Mouse (Mus musculus) forebrain, embryonic 10.5 days (tissue): Measurements from ENCODE around the gene Tagap. TPM values are rescaled to one million over a fixed set of nuclear protein-coding genes. Genes with fewer than 3 reads are reported as not detected.

Experiments
- DNase-seq: peaks from one replicate; pipeline ENCODE4 v3.0.0-alpha.2; 2017; ENCODE audit warnings: low spot score; ENCODE audit errors: extremely low spot score
- H3K27ac ChIP-seq: fragments of 300-500 bp; sonication (generic); 2 replicates; pipeline ENCODE4 v1.5.1; 2016; ENCODE audit warnings: mild to moderate bottlenecking
- H3K27me3 ChIP-seq: fragments of 300-500 bp; sonication (generic); 2 replicates; pipeline ENCODE4 v1.6.1; 2016; ENCODE audit warnings: mild to moderate bottlenecking; ENCODE audit not compliant: poor library complexity, severe bottlenecking
- H3K36me3 ChIP-seq: fragments of 300-500 bp; sonication (generic); replicated peaks from 2 replicates; pipeline ENCODE4 v1.6.1; 2016; ENCODE audit warnings: mild to moderate bottlenecking, moderate library complexity
- H3K4me1 ChIP-seq: fragments of 300-500 bp; sonication (generic); 2 replicates; pipeline ENCODE4 v1.6.1; 2016
- H3K4me3 ChIP-seq: fragments of 300-500 bp; sonication (generic); 2 replicates; pipeline ENCODE4 v1.5.1; 2016; ENCODE audit warnings: mild to moderate bottlenecking, moderate library complexity
- H3K9me3 ChIP-seq: fragments of 300-500 bp; sonication (generic); 2 replicates; pipeline ENCODE4 v1.6.1; 2016; ENCODE audit warnings: mild to moderate bottlenecking, moderate library complexity
- WGBS: fragments of 180-500 bp; shearing (Covaris S2); methylation state at CpG from one replicate; pipeline ENCODE4 v1.1.7; 2016; 5-methylcytosine and 5-hydroxymethylcytosine counted together
- polyA plus RNA-seq: library from polyadenylated mRNA; unstranded; fragments of >200 nt; fragmentation: Nextera tagmentation; extraction: Ambion mirVana; gene quantifications from 2 replicates; pipeline ENCODE4 v1.2.1, GENCODE M21; 2016

Tagap gene
- polyA plus RNA-seq, 1 experiment from 2014 or later = 0.29 TPM

DNA sequence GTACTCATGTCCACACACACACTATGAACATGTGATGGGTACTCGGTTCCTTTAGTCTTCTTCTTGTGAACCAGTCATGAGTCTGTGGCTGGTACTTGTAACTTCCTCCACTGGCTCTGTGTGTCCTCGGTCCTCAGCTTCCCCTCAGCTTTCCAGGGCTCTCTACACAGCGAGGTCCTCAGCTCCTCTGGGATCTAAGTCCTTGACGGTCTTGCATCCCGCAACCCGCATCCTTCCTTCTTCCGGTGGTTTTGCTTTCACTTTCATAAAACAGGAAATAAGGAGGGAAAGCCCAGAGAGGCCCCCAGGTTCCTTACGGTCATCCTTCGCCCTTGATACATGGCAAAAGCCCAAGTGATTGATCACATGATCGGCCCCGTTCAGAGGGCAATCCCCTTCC is 28.7 kb upstream of the Tagap start:
- Histone ChIP-seq H3K9me3 (no peaks in the 10 kb centered on the region), H3K4me1 (no peaks in the 10 kb centered on the region), H3K27me3 (no peaks in the 10 kb centered on the region), H3K4me3 (no peak overlapping the region), H3K36me3 (no peaks in the 10 kb centered on the region), H3K27ac (no peak overlapping the region)
- DNase-seq = no peak
- WGBS = 91% methylated on average over 11 of the region's 11 CpGs

GRCm38 (mm10) chr17:7897756-7898155 is 28.0 kb upstream of the Tagap start:
- Histone ChIP-seq H3K4me3 (no peak overlapping the region), H3K27me3 (no peaks in the 10 kb centered on the region), H3K27ac (no peak overlapping the region), H3K9me3 (no peaks in the 10 kb centered on the region), H3K4me1 (no peaks in the 10 kb centered on the region), H3K36me3 (no peaks in the 10 kb centered on the region)
- no peak for DNase-seq
- 82% methylated on average over 4 of the region's 4 CpGs for WGBS

- H3K27me3 ChIP-seq = no peaks in the 10 kb centered on the region
- 87% methylated on average over 6 of the region's 6 CpGs for WGBS
- no peak for DNase-seq
- no peaks in the 10 kb centered on the region for H3K9me3 ChIP-seq
- H3K4me1 ChIP-seq = no peaks in the 10 kb centered on the region
- no peaks in the 10 kb centered on the region for H3K36me3 ChIP-seq
- no peak overlapping the region for H3K4me3 ChIP-seq
- H3K27ac ChIP-seq = no peak overlapping the region
Observed at GRCm38 (mm10) chr17:7899233-7899632, 26.6 kb upstream of the Tagap start.

GRCm38 (mm10) chr17:7899961-7900360 is 25.8 kb upstream of the Tagap start:
- Histone ChIP-seq H3K36me3 (no peaks in the 10 kb centered on the region), H3K4me3 (no peak overlapping the region), H3K4me1 (no peaks in the 10 kb centered on the region), H3K27me3 (no peaks in the 10 kb centered on the region), H3K27ac (no peak overlapping the region), H3K9me3 (no peaks in the 10 kb centered on the region)
- WGBS = 91% methylated on average over 4 of the region's 4 CpGs
- no peak for DNase-seq

GRCm38 (mm10) chr17:7901536-7901935 is 24.3 kb upstream of the Tagap start:
- Histone ChIP-seq H3K36me3 (no peaks in the 10 kb centered on the region), H3K27me3 (no peaks in the 10 kb centered on the region), H3K4me3 (no peak overlapping the region), H3K4me1 (no peaks in the 10 kb centered on the region), H3K27ac (no peak overlapping the region), H3K9me3 (no peaks in the 10 kb centered on the region)
- 88% methylated on average over 2 of the region's 2 CpGs for WGBS
- no peak for DNase-seq

- DNase-seq = no peak
- 90% methylated on average over 3 of the region's 3 CpGs for WGBS
- Histone ChIP-seq H3K27ac (no peak overlapping the region), H3K36me3 (no peaks in the 10 kb centered on the region), H3K27me3 (no peaks in the 10 kb centered on the region), H3K4me1 (no peaks in the 10 kb centered on the region), H3K9me3 (no peaks in the 10 kb centered on the region), H3K4me3 (no peak overlapping the region)
Observed at GRCm38 (mm10) chr17:7902362-7902761, 23.4 kb upstream of the Tagap start.

GRCm38 (mm10) chr17:7904992-7905391 is 20.8 kb upstream of the Tagap start:
- Histone ChIP-seq H3K27me3 (no peaks in the 10 kb centered on the region), H3K4me3 (no peak overlapping the region), H3K9me3 (peaks cover 3% of the 10 kb centered on the region; the same call in 1 of the 2 replicates), H3K4me1 (no peaks in the 10 kb centered on the region), H3K27ac (no peak overlapping the region), H3K36me3 (no peaks in the 10 kb centered on the region)
- DNase-seq = no peak
- WGBS = 32% methylated on average over 2 of the region's 2 CpGs

GRCm38 (mm10) chr17:7905936-7906685 is 19.7 kb upstream of the Tagap start:
- DNase-seq = no peak
- peaks cover 8% of the 10 kb centered on the region for H3K9me3 ChIP-seq
- H3K4me1 ChIP-seq = no peaks in the 10 kb centered on the region
- H3K4me3 ChIP-seq = no peak overlapping the region
- H3K27ac ChIP-seq = no peak overlapping the region
- WGBS = 50% methylated on average over 4 of the region's 4 CpGs
- no peaks in the 10 kb centered on the region for H3K36me3 ChIP-seq
- no peaks in the 10 kb centered on the region for H3K27me3 ChIP-seq

DNA sequence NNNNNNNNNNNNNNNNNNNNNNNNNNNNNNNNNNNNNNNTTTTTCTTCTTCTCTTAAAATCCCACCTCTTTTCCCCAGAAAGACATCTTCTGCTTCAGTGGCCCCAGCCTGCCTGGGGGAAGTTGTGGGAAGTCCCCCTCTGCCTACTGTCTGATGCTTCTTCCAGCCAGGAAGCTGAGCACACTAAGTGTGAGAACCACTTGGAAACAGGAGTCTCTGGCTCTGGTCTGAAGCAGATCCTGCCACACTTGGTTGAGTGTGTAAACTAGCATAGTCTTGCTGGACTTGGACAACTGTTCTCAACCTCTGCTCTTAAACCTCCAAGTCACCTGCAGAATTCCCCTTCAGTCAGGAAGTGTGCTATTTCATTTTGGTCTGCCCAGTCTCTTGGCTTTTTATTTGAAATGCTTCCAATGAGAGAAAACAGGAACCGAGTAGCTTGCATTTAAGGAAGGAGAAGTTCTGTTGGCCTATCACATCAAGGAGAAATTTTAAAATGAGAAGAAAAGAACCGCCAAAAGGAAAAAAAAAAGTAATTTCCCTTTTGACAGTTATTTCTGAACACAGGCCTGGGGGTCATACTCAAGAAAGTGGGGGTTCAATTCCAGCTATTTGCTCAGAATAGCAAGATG is 11.1 kb upstream of the Tagap start:
- no peak overlapping the region for H3K4me3 ChIP-seq
- WGBS = 87% methylated on average over 2 of the region's 2 CpGs
- no peak overlapping the region for H3K27ac ChIP-seq
- no peak for DNase-seq
- H3K9me3 ChIP-seq = peaks cover 14% of the 10 kb centered on the region
- H3K4me1 ChIP-seq = no peaks in the 10 kb centered on the region
- H3K36me3 ChIP-seq = no peaks in the 10 kb centered on the region
- H3K27me3 ChIP-seq = no peaks in the 10 kb centered on the region

GRCm38 (mm10) chr17:7915791-7916190 is 10.0 kb upstream of the Tagap start:
- peaks cover 10% of the 10 kb centered on the region for H3K9me3 ChIP-seq
- no peak overlapping the region for H3K4me3 ChIP-seq
- WGBS = 83% methylated on average over 9 of the region's 9 CpGs
- no peak overlapping the region for H3K27ac ChIP-seq
- H3K4me1 ChIP-seq = no peaks in the 10 kb centered on the region
- no peak for DNase-seq
- no peaks in the 10 kb centered on the region for H3K36me3 ChIP-seq
- no peaks in the 10 kb centered on the region for H3K27me3 ChIP-seq

- H3K4me1 ChIP-seq = no peaks in the 10 kb centered on the region
- no peak for DNase-seq
- H3K9me3 ChIP-seq = peaks cover 3% of the 10 kb centered on the region; the same call in 1 of the 2 replicates
- H3K27ac ChIP-seq = no peak overlapping the region
- no peak overlapping the region for H3K4me3 ChIP-seq
- H3K27me3 ChIP-seq = no peaks in the 10 kb centered on the region
- H3K36me3 ChIP-seq = no peaks in the 10 kb centered on the region
- WGBS = 86% methylated on average over 12 of the region's 12 CpGs
Observed at GRCm38 (mm10) chr17:7916782-7917574, 8.8 kb upstream of the Tagap start.

- no peak for DNase-seq
- no peaks in the 10 kb centered on the region for H3K9me3 ChIP-seq
- no peaks in the 10 kb centered on the region for H3K36me3 ChIP-seq
- H3K4me3 ChIP-seq = no peak overlapping the region
- H3K27ac ChIP-seq = no peak overlapping the region
- H3K4me1 ChIP-seq = no peaks in the 10 kb centered on the region
- 73% methylated on average over 2 of the region's 2 CpGs for WGBS
- H3K27me3 ChIP-seq = no peaks in the 10 kb centered on the region
Observed at GRCm38 (mm10) chr17:7918355-7918754, 7.4 kb upstream of the Tagap start.

- Histone ChIP-seq H3K4me1 (no peaks in the 10 kb centered on the region), H3K9me3 (no peaks in the 10 kb centered on the region), H3K27me3 (no peaks in the 10 kb centered on the region), H3K4me3 (no peak overlapping the region), H3K36me3 (no peaks in the 10 kb centered on the region), H3K27ac (no peak overlapping the region)
- WGBS = 78% methylated on average over 2 of the region's 2 CpGs
- DNase-seq = no peak
Observed at GRCm38 (mm10) chr17:7919209-7919608, 6.6 kb upstream of the Tagap start.
